Comparison of ENCODE assay signal across 9 mouse cellular contexts in the genomic region with DNA sequence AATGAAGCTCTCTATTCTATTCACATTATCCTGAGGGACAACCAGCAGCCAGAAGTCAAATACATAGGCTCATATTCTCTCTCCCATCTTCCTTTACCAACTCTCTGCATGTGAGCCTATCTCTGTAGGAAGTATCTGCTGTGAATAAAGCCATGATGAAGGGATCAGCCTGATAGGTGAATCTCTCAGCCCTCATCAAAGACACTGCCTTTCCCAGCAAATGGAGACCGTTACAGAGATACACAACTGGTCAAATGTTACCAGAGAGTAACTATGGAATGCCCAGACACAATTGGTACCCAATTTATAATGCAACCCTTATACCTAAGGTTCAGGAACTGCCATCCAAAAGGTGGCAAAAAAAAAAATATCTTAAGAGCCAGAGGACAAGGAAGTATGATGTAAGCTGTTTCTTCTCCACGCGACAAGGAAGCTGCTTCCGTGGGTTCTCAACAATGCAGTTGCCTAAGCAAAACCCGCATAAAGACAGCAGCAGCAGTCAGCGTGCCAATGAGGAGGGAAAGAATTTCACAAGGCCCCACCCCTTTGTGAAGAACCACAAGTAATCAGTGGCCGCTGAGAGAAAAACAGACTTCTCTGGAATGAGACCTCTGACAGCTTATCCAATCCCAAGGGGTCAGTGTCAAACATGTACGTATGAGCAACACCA.
A peak's percentile ranks its signal among the peaks of the same experiment; 100 is the strongest.
DNase-seq lines count a peak whose midpoint lies in the region; ATAC-seq and TF ChIP-seq lines count a peak whose summit lies in the region.
"Had no signal": no experiment of that assay in that cellular context is flagged by ENCODE, and none has a peak within 500 bp of the region (broad histone marks: within the 10 kb centered on the region; RNA-seq: fewer than 3 reads in every experiment).

No protein-coding gene starts in this region.

- H3K9ac ChIP-seq in intestine, embryonic 15.5 days = no peak overlapping the region
- H3K9ac ChIP-seq in intestine, postnatal 0 days (ENCODE audit: low read depth, low read length) = no peak overlapping the region
- H3K9ac ChIP-seq in forebrain, embryonic 12.5 days = no peak overlapping the region

- peak; percentile 16 for DNase-seq in c-Kit-positive CD71-negative TER-119-negative erythroid progenitor cells, embryonic 14.5 days (ENCODE audit: low read depth)
- no peak for DNase-seq in thymus, postnatal 14 days
- DNase-seq: cerebellum, postnatal 36 days had no signal

- H3K27me3 ChIP-seq in intestine, embryonic 15.5 days (replicated peaks) = no peaks in the 10 kb centered on the region
- H3K27me3 ChIP-seq in intestine, postnatal 0 days (replicated peaks; ENCODE audit: control insufficient read depth, insufficient read depth, low read length) = no peaks in the 10 kb centered on the region
- no peaks in the 10 kb centered on the region for H3K27me3 ChIP-seq in forebrain, embryonic 12.5 days

- H3K4me1 ChIP-seq in intestine, embryonic 15.5 days (replicated peaks) = no peaks in the 10 kb centered on the region
- no peaks in the 10 kb centered on the region for H3K4me1 ChIP-seq in intestine, postnatal 0 days (replicated peaks; ENCODE audit: control insufficient read depth, insufficient read depth, low read length)
- H3K4me1 ChIP-seq in forebrain, embryonic 12.5 days = no peaks in the 10 kb centered on the region

- no peak overlapping the region for H3K4me3 ChIP-seq in intestine, embryonic 15.5 days (replicated peaks)
- no peak overlapping the region for H3K4me3 ChIP-seq in intestine, postnatal 0 days (ENCODE audit: low read depth, low read length)
- no peak overlapping the region for H3K4me3 ChIP-seq in forebrain, embryonic 12.5 days (replicated peaks)

- H3K36me3 ChIP-seq in intestine, embryonic 15.5 days = no peaks in the 10 kb centered on the region
- H3K36me3 ChIP-seq in intestine, postnatal 0 days (ENCODE audit: control insufficient read depth, insufficient read depth) = no peaks in the 10 kb centered on the region
- H3K36me3 ChIP-seq in forebrain, embryonic 12.5 days (replicated peaks) = no peaks in the 10 kb centered on the region

- H3K9me3 ChIP-seq in intestine, embryonic 15.5 days = no peaks in the 10 kb centered on the region
- H3K9me3 ChIP-seq in intestine, postnatal 0 days (ENCODE audit: control insufficient read depth) = no peaks in the 10 kb centered on the region
- H3K9me3 ChIP-seq in forebrain, embryonic 12.5 days = no peaks in the 10 kb centered on the region

- no peak overlapping the region for H3K4me2 ChIP-seq in intestine, embryonic 15.5 days (replicated peaks)
- H3K4me2 ChIP-seq in intestine, postnatal 0 days (replicated peaks; ENCODE audit: low read depth) = no peak overlapping the region
- no peak overlapping the region for H3K4me2 ChIP-seq in forebrain, embryonic 12.5 days

- ATAC-seq in intestine, embryonic 15.5 days = 0 out of 2 replicates have a peak, but pooled peaks have one; percentile 43
- ATAC-seq in intestine, postnatal 0 days = no peak
- peak; percentile 59 to 68 for ATAC-seq in hematopoietic stem cell, adult 5-6 weeks (replicated peaks in 1 of 2; ENCODE audit: insufficient read depth in 1 of 2, low FRiP score in 2 of 2, low TSS enrichment in 1 of 2, low read depth in 1 of 2, poor library complexity in 2 of 2, severe bottlenecking in 2 of 2)
- peak; percentile 97 for ATAC-seq in megakaryocyte progenitor cell, adult 5-6 weeks (replicated peaks; ENCODE audit: poor library complexity)
- no peak for ATAC-seq in activated CD4-positive, CD25-positive, alpha-beta regulatory T cell, adult 4 months
- ATAC-seq in forebrain, embryonic 12.5 days (ENCODE audit: low FRiP score) = no peak

- WGBS in intestine, embryonic 15.5 days = 36% methylated on average over 8 of the region's 8 CpGs
- WGBS in intestine, postnatal 0 days = 48% methylated on average over 8 of the region's 8 CpGs
- WGBS in forebrain, embryonic 12.5 days = 73% methylated on average over 8 of the region's 8 CpGs

- no peak for TF ChIP-seq CTCF in intestine, postnatal 0 days (IDR thresholded peaks at IDR 0.05; ENCODE audit: low read depth)

- H3K27ac ChIP-seq in intestine, embryonic 15.5 days = no peak overlapping the region
- no peak overlapping the region for H3K27ac ChIP-seq in intestine, postnatal 0 days (ENCODE audit: low read depth, low read length)
- H3K27ac ChIP-seq in forebrain, embryonic 12.5 days = no peak overlapping the region

Comparison
In these comparisons a context has a peak if more than half of its experiments do, and no peak if none do; other contexts are left out.
1. ATAC-seq: peak in intestine, embryonic 15.5 days (single experiment), hematopoietic stem cell, adult 5-6 weeks (2 of 2) and megakaryocyte progenitor cell, adult 5-6 weeks (single experiment); none in intestine, postnatal 0 days (single experiment), activated CD4-positive, CD25-positive, alpha-beta regulatory T cell, adult 4 months (single experiment) and forebrain, embryonic 12.5 days (single experiment).